ENCODE assay signal across 8 mouse cellular contexts in the genomic region with DNA sequence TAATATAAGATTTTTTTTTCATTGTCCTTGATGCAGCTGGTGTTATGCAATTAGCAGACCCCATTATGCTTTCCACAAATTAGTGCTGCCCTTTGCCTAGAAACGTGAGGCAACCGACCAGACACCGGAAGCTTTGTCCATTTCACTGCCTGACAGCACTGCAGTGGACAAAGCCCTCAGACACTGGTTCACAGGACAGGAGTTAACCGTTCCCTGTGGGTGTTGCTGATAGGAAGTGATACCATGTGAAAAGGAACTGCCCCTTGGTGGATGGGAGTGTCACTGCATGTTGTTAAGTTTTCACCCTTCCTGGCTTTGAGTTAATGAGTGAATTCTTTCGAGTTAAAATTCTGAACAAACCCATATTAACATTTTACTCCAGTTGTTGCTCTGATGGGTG.
DNase-seq lines count a peak whose midpoint lies in the region; ATAC-seq lines count a peak whose summit lies in the region.

No protein-coding gene starts in this region.

- no peak overlapping the region for H3K4me3 ChIP-seq in liver, embryonic 11.5 days (ENCODE audit: low read depth, low read length)
- no peak overlapping the region for H3K4me3 ChIP-seq in forebrain, embryonic 13.5 days

- H3K4me1 ChIP-seq in liver, embryonic 11.5 days (replicated peaks; ENCODE audit: control insufficient read depth, insufficient read depth, low read length) = peaks cover 2% of the 10 kb centered on the region
- peaks cover 17% of the 10 kb centered on the region for H3K4me1 ChIP-seq in forebrain, embryonic 13.5 days

- H3K4me2 ChIP-seq in liver, embryonic 11.5 days = peak overlapping the region; percentile 40; the same call in 1 of the 2 replicates
- H3K4me2 ChIP-seq in forebrain, embryonic 13.5 days = 0 out of 2 replicates have a peak overlapping the region, but pooled peaks have one; percentile 56

- H3K9ac ChIP-seq in liver, embryonic 11.5 days (ENCODE audit: low read depth, low read length) = no peak overlapping the region
- no peak overlapping the region for H3K9ac ChIP-seq in forebrain, embryonic 13.5 days

- H3K36me3 ChIP-seq in liver, embryonic 11.5 days (ENCODE audit: control insufficient read depth, insufficient read depth, low read length) = no peaks in the 10 kb centered on the region
- H3K36me3 ChIP-seq in forebrain, embryonic 13.5 days (ENCODE audit: poor library complexity, severe bottlenecking) = no peaks in the 10 kb centered on the region

- ATAC-seq in liver, embryonic 11.5 days (replicated peaks; ENCODE audit: low FRiP score) = 0 out of 2 replicates have a peak, but pooled peaks have one; percentile 18
- ATAC-seq in forebrain, embryonic 13.5 days = peak; percentile 17; the same call in 1 of the 2 replicates
- no peak for ATAC-seq in cerebellum, adult (ENCODE audit: insufficient number of reproducible peaks, low FRiP score, low TSS enrichment)

- intact Hi-C loops in left cerebral cortex, postnatal 36 days (cut with DNase I) = loop anchor here (5.0 to 10.0 kb wide), 3 partner anchors 80 to 742 kb away; no protein-coding TSS in a partner anchor

- 22% methylated on average over 5 of the region's 5 CpGs for WGBS in liver, embryonic 11.5 days
- 18% methylated on average over 5 of the region's 5 CpGs for WGBS in forebrain, embryonic 13.5 days

- no peak for DNase-seq in liver, embryonic 11.5 days (ENCODE audit: low spot score)
- no peak for DNase-seq in liver
- peak; percentile 24 for DNase-seq in kidney, postnatal 14 days
- peak; percentile 94 for DNase-seq in retina, postnatal 1 day
- DNase-seq in adrenal gland, postnatal 36 days = no peak
- no peak for DNase-seq in left cerebral cortex, postnatal 36 days (ENCODE audit: low spot score in 2 of 2)

- H3K27ac ChIP-seq in liver, embryonic 11.5 days (ENCODE audit: low read depth, low read length) = no peak overlapping the region
- H3K27ac ChIP-seq in forebrain, embryonic 13.5 days = no peak overlapping the region

- no peaks in the 10 kb centered on the region for H3K27me3 ChIP-seq in liver, embryonic 11.5 days (replicated peaks; ENCODE audit: control insufficient read depth, insufficient read depth, low read length)
- H3K27me3 ChIP-seq in forebrain, embryonic 13.5 days = no peaks in the 10 kb centered on the region

- H3K9me3 ChIP-seq in liver, embryonic 11.5 days (ENCODE audit: control insufficient read depth, low read length) = no peaks in the 10 kb centered on the region
- no peaks in the 10 kb centered on the region for H3K9me3 ChIP-seq in forebrain, embryonic 13.5 days (replicated peaks)

Comparison
In these comparisons a context has a peak if more than half of its experiments do, and no peak if none do; other contexts are left out.
1. DNase-seq: peak in kidney, postnatal 14 days (single experiment) and retina, postnatal 1 day (single experiment); none in liver, embryonic 11.5 days (single experiment), liver (single experiment), adrenal gland, postnatal 36 days (0 of 2) and left cerebral cortex, postnatal 36 days (0 of 2).